Mouse (Mus musculus): Measurements from ENCODE around the gene Tsc22d4. TPM values are rescaled to one million over a fixed set of nuclear protein-coding genes. Genes with fewer than 3 reads are reported as not detected.

Tsc22d4 gene
- polyA plus RNA-seq, 1 experiment, result 133 TPM

DNA sequence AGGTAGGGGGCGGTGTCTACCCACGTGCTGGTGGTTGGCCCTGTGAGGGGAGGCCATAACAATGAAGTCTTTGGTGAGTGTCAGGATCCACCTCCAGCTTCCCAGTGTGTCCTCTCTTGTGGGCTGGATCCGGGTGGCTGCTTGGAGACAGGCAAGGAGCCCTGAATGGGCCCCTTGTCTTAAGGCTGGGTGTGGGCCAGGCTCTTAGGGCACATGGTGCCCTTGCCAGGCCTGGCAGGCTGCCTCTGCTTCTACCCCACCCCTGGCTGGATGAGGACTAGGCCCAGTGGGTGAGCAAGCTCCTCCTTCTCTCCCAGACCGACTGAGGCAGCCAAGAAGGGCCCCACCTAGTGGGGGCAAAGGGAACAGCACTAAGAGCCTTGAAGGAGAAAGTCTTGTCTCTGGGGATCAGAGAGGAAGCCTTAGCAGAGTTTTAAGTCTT, 14.5 kb downstream of the Tsc22d4 start:
- WGBS, result 48% methylated on average over 4 of the region's 4 CpGs
- Histone ChIP-seq H3K27ac (ENCODE audit: insufficient read depth, low read length) (no peak overlapping the region), H3K4me3 (ENCODE audit: extremely low read depth, insufficient read depth, insufficient read length) (no peak overlapping the region), H3K4me1 (ENCODE audit: control insufficient read depth, insufficient read depth, insufficient read length) (peaks cover 2% of the 10 kb centered on the region; the same call in 1 of the 2 replicates), H3K27me3 (ENCODE audit: control insufficient read depth, insufficient read depth, low read length) (no peaks in the 10 kb centered on the region), H3K36me3 (ENCODE audit: control insufficient read depth, insufficient read depth, low read length) (peaks cover 24% of the 10 kb centered on the region)
- peak; percentile 79 to 82 for DNase-seq (ENCODE audit: low read depth in 1 of 2, low spot score in 2 of 2)
- TF ChIP-seq CTCF (IDR thresholded peaks at IDR 0.05; ENCODE audit: extremely low read depth, insufficient read depth, insufficient read length, insufficient replicate concordance) (peak; percentile 85; the same call in 1 of the 2 replicates), POLR2A (IDR thresholded peaks at IDR 0.05; ENCODE audit: low read depth, low read length) (no peak)

DNA sequence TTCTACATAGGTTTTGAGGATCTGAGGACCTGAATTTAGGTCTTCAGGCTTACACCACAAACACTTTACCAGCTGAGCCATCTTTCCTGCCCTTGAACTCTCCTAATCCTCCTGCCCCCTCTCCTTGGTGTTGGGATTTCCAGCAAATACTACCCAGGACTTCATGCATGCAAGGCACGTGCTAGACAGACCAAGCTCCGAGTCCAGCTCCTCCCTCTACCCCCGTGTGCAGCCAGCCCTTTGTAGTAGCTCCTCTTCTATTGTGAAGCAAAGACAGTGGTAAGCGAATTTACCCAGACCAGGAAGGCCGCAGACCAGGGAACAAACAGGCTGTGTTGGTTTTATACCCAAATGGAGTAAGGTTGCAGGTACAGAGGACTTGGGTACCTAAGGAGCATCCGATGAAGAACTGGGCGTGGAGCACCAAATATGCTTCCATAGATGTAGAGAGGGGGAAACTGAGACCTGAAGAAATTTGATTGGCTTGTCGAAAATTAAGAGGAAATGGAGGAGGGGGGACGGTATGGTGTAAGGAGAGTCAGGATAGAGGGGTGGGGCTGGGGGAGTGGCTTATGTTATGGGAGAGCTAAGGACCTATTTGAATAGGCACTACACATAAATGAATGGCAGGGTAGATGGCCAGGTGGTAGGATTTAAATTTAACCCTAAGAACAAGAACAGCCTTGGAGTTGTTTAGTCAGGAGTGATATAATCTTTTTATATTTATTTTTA, 19.2 kb downstream of the Tsc22d4 start:
- no peak for DNase-seq (ENCODE audit: low read depth in 1 of 2, low spot score in 2 of 2)
- no peak overlapping the region for H3K27ac ChIP-seq (ENCODE audit: insufficient read depth, low read length)
- no peaks in the 10 kb centered on the region; the same call in 1 of the 2 replicates for H3K4me1 ChIP-seq (ENCODE audit: control insufficient read depth, insufficient read depth, insufficient read length)
- H3K4me3 ChIP-seq (ENCODE audit: extremely low read depth, insufficient read depth, insufficient read length), result no peak overlapping the region
- no peaks in the 10 kb centered on the region for H3K27me3 ChIP-seq (ENCODE audit: control insufficient read depth, insufficient read depth, low read length)
- WGBS, result 83% methylated on average over 9 of the region's 9 CpGs
- H3K36me3 ChIP-seq (ENCODE audit: control insufficient read depth, insufficient read depth, low read length), result peaks cover under 1% of the 10 kb centered on the region; the same call in 1 of the 2 replicates
- TF ChIP-seq POLR2A (IDR thresholded peaks at IDR 0.05; ENCODE audit: low read depth, low read length) (no peak), CTCF (IDR thresholded peaks at IDR 0.05; ENCODE audit: extremely low read depth, insufficient read depth, insufficient read length, insufficient replicate concordance) (no peak)

DNA sequence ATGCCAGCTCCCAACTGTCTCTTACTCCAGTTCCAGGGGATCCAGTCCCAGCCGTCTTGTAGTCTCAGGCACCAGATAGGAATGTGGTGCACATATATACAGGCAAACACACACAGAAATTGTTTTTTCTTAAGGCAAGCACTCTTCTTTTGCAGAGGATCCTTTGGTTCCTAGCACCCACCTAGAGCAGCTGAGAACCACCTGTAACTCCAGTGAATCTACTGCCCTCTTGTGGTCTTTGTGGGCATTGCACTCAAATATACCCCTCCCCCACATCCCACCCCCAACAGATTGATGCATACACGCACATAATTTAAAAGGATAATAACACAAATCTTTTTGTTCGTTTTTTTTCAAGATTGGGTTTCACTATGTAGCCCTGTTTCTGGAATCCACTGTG, 20.7 kb downstream of the Tsc22d4 start:
- WGBS, result 87% methylated on average over 3 of the region's 3 CpGs
- no peaks in the 10 kb centered on the region for H3K36me3 ChIP-seq (ENCODE audit: control insufficient read depth, insufficient read depth, low read length)
- no peak overlapping the region for H3K4me3 ChIP-seq (ENCODE audit: extremely low read depth, insufficient read depth, insufficient read length)
- DNase-seq (ENCODE audit: low read depth in 1 of 2, low spot score in 2 of 2), result no peak
- H3K27me3 ChIP-seq (ENCODE audit: control insufficient read depth, insufficient read depth, low read length), result no peaks in the 10 kb centered on the region
- H3K27ac ChIP-seq (ENCODE audit: insufficient read depth, low read length), result no peak overlapping the region
- TF ChIP-seq POLR2A (IDR thresholded peaks at IDR 0.05; ENCODE audit: low read depth, low read length), result no peak
- peak; percentile 42; the same call in 1 of the 2 replicates for TF ChIP-seq CTCF (IDR thresholded peaks at IDR 0.05; ENCODE audit: extremely low read depth, insufficient read depth, insufficient read length, insufficient replicate concordance)
- H3K4me1 ChIP-seq (ENCODE audit: control insufficient read depth, insufficient read depth, insufficient read length), result no peaks in the 10 kb centered on the region

DNA sequence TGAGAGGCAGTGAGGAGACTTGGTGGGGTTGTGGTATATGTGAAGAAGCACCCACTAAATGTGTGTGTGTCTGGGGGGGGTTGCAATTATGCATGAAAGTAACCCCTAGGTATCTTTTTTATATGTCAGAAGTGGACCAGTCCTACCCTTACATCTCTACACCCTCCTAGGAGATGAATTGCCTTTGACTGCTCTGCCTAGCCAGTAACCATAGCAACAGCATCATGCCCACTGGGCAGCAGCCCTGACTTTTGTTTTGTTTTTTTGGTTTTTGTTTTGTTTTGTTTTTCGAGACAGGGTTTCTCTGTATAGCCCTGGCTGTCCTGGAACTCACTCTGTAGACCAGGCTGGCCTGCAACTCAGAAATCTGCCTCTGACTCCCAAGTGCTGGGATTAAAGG, 22.9 kb downstream of the Tsc22d4 start:
- TF ChIP-seq POLR2A (IDR thresholded peaks at IDR 0.05; ENCODE audit: low read depth, low read length) (no peak), CTCF (IDR thresholded peaks at IDR 0.05; ENCODE audit: extremely low read depth, insufficient read depth, insufficient read length, insufficient replicate concordance) (no peak)
- WGBS, result 87% methylated on average over 1 of the region's 1 CpGs
- no peaks in the 10 kb centered on the region for H3K36me3 ChIP-seq (ENCODE audit: control insufficient read depth, insufficient read depth, low read length)
- H3K4me1 ChIP-seq (ENCODE audit: control insufficient read depth, insufficient read depth, insufficient read length), result no peaks in the 10 kb centered on the region
- DNase-seq (ENCODE audit: low read depth in 1 of 2, low spot score in 2 of 2), result no peak
- H3K27ac ChIP-seq (ENCODE audit: insufficient read depth, low read length), result no peak overlapping the region
- H3K27me3 ChIP-seq (ENCODE audit: control insufficient read depth, insufficient read depth, low read length), result no peaks in the 10 kb centered on the region
- H3K4me3 ChIP-seq (ENCODE audit: extremely low read depth, insufficient read depth, insufficient read length), result no peak overlapping the region

DNA sequence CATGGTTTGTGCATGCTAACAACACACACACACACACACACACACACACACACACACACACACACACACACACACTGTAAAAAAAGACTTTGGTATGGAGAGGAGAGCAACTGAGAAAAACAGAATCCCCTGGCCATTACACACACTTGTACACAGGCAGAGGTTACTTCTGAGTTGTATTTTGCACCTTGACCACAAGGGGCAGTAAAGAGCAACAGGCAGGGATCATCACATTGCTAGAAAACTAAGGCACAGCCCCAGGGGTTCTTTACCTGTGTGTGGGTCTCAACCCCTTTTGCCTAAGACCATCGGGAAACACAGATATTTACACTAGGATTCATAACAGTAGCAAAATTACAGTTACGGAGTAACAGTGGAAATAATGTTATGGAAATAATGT, 25.2 kb downstream of the Tsc22d4 start:
- Histone ChIP-seq H3K4me1 (ENCODE audit: control insufficient read depth, insufficient read depth, insufficient read length) (no peaks in the 10 kb centered on the region), H3K27me3 (ENCODE audit: control insufficient read depth, insufficient read depth, low read length) (no peaks in the 10 kb centered on the region), H3K4me3 (ENCODE audit: extremely low read depth, insufficient read depth, insufficient read length) (no peak overlapping the region), H3K36me3 (ENCODE audit: control insufficient read depth, insufficient read depth, low read length) (no peaks in the 10 kb centered on the region), H3K27ac (ENCODE audit: insufficient read depth, low read length) (no peak overlapping the region)
- TF ChIP-seq CTCF (IDR thresholded peaks at IDR 0.05; ENCODE audit: extremely low read depth, insufficient read depth, insufficient read length, insufficient replicate concordance), result peak; percentile 54; the same call in 1 of the 2 replicates
- TF ChIP-seq POLR2A (IDR thresholded peaks at IDR 0.05; ENCODE audit: low read depth, low read length), result no peak
- DNase-seq (ENCODE audit: low read depth in 1 of 2, low spot score in 2 of 2), result no peak
- WGBS, result 45% methylated on average over 2 of the region's 2 CpGs

DNA sequence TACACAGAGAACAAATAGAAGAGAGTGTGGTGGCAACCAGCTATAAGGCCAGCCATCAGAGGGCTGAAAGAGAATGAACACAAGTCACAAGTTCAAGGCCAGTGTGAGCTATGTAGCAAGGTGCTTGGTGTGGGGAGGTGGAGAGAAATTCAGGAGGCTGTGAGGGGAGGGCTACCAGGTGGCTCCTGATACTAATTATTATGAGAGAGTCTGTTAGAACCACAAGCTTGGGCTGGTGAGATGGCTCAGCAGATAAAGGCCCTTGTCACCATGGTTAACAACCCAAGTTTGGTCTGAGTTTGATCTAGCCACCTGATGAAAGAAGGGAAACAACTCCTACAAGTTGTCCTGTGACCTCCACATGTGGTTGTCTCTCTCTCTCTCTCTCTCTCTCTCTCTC, 27.2 kb downstream of the Tsc22d4 start:
- Histone ChIP-seq H3K27me3 (ENCODE audit: control insufficient read depth, insufficient read depth, low read length) (no peaks in the 10 kb centered on the region), H3K27ac (ENCODE audit: insufficient read depth, low read length) (no peak overlapping the region), H3K4me1 (ENCODE audit: control insufficient read depth, insufficient read depth, insufficient read length) (peaks cover 6% of the 10 kb centered on the region; the same call in 1 of the 2 replicates), H3K4me3 (ENCODE audit: extremely low read depth, insufficient read depth, insufficient read length) (no peak overlapping the region), H3K36me3 (ENCODE audit: control insufficient read depth, insufficient read depth, low read length) (no peaks in the 10 kb centered on the region)
- no peak for TF ChIP-seq POLR2A (IDR thresholded peaks at IDR 0.05; ENCODE audit: low read depth, low read length)
- no peak for TF ChIP-seq CTCF (IDR thresholded peaks at IDR 0.05; ENCODE audit: extremely low read depth, insufficient read depth, insufficient read length, insufficient replicate concordance)
- DNase-seq (ENCODE audit: low read depth in 1 of 2, low spot score in 2 of 2), result no peak

All from spleen, adult 2 months (tissue).